Mouse (Mus musculus): ENCODE results near the gene Adat3.

GRCm38 (mm10) chr10:80553575-80553974, 49.1 kb upstream of the Adat3 start:
- 0 out of 2 replicates have a peak, but pooled peaks have one; percentile 4 for TF ChIP-seq POLR2A (IDR thresholded peaks at IDR 0.05; ENCODE audit: borderline replicate concordance, control insufficient read depth, low read depth, low read length)
- TF ChIP-seq CTCF (IDR thresholded peaks at IDR 0.05; ENCODE audit: control insufficient read depth, insufficient read depth, low read length): no peak

Data from bone marrow, adult 2 months (tissue).